Mouse (Mus musculus) liver, embryonic 15.5 days (tissue): ENCODE results near the gene Smarcc1. TPM values are rescaled to one million over a fixed set of nuclear protein-coding genes. Genes with fewer than 3 reads are reported as not detected.

Experiments
- ATAC-seq: fragments of 200-750 bp; cut with Nextera tagmentation; 2 replicates; pipeline ENCODE4 v1.8.0; 2017; ENCODE audit warnings: moderate number of reproducible peaks, mild to moderate bottlenecking, moderate library complexity; ENCODE audit not compliant: insufficient read depth
- H3K27ac ChIP-seq: fragments of 300-500 bp; sonication (generic); replicated peaks from 2 replicates; pipeline ENCODE4 v1.5.1; 2015; ENCODE audit warnings: mild to moderate bottlenecking, inconsistent platforms
- H3K27me3 ChIP-seq: fragments of 300-500 bp; sonication (generic); 2 replicates; pipeline ENCODE4 v1.6.1; 2015; ENCODE audit warnings: mild to moderate bottlenecking, inconsistent platforms
- H3K36me3 ChIP-seq: fragments of 300-500 bp; sonication (generic); replicated peaks from 2 replicates; pipeline ENCODE4 v1.6.1; 2015; ENCODE audit warnings: moderate library complexity, mild to moderate bottlenecking, inconsistent platforms
- H3K4me1 ChIP-seq: fragments of 300-500 bp; sonication (generic); replicated peaks from 2 replicates; pipeline ENCODE4 v1.6.1; 2015; ENCODE audit warnings: inconsistent platforms
- H3K4me2 ChIP-seq: fragments of 300-500 bp; sonication (generic); 2 replicates; pipeline ENCODE4 v1.6.1; 2015; ENCODE audit warnings: moderate library complexity, mild to moderate bottlenecking, inconsistent platforms
- H3K4me3 ChIP-seq: fragments of 300-500 bp; sonication (generic); replicated peaks from 2 replicates; pipeline ENCODE4 v1.5.1; 2015; ENCODE audit warnings: mild to moderate bottlenecking, inconsistent platforms
- H3K9ac ChIP-seq: fragments of 300-500 bp; sonication (generic); 2 replicates; pipeline ENCODE4 v1.6.1; 2015; ENCODE audit warnings: moderate library complexity, mild to moderate bottlenecking, inconsistent platforms
- H3K9me3 ChIP-seq: fragments of 300-500 bp; sonication (generic); replicated peaks from 2 replicates; pipeline ENCODE4 v1.6.1; 2016; ENCODE audit warnings: inconsistent platforms
- WGBS: fragments of 180-500 bp; shearing (Covaris S2); methylation state at CpG from one replicate; pipeline ENCODE4 v1.1.7; 2015; ENCODE audit warnings: mixed read lengths; ENCODE audit not compliant: insufficient replicate concordance; 5-methylcytosine and 5-hydroxymethylcytosine counted together
- polyA plus RNA-seq: library from polyadenylated mRNA; unstranded; fragments of >200 nt; fragmentation: Nextera tagmentation; extraction: Ambion mirVana; gene quantifications from 2 replicates; pipeline ENCODE4 v1.2.1, GENCODE M21; 2015

Smarcc1 gene
- polyA plus RNA-seq, 1 experiment from 2014 or later, result 30.9 TPM

DNA sequence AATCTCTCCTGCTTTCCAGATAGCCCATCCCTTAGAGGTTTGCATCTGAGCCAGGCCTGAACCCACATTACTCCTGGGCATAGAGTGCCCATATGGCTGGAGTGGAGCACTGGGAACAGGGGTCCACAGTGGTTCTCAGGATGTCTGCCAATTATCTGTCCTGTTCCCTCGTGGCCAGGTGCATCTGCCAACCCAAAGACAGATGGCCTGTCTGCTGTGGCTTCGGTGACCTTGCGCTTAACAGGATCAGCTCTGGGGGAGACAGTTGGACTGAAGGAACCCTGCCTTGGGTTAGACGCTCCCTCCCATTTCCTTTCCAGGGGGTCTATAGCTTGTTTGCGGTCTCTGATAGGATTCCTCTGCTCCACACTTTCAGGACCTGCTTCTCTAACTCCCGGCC lies 141.1 kb downstream of the Smarcc1 start:
- Histone ChIP-seq H3K4me1 (no peaks in the 10 kb centered on the region), H3K9me3 (no peaks in the 10 kb centered on the region), H3K9ac (no peak overlapping the region), H3K4me3 (no peak overlapping the region), H3K4me2 (no peak overlapping the region), H3K27me3 (no peaks in the 10 kb centered on the region), H3K36me3 (no peaks in the 10 kb centered on the region), H3K27ac (no peak overlapping the region)
- 59% methylated on average over 6 of the region's 6 CpGs for WGBS
- no peak for ATAC-seq

GRCm38 (mm10) chr9:110259118-110259517 lies 141.6 kb downstream of the Smarcc1 start:
- ATAC-seq, result no peak
- no peak overlapping the region for H3K9ac ChIP-seq
- H3K4me3 ChIP-seq, result no peak overlapping the region
- no peaks in the 10 kb centered on the region for H3K9me3 ChIP-seq
- H3K4me2 ChIP-seq, result no peak overlapping the region
- H3K27me3 ChIP-seq, result no peaks in the 10 kb centered on the region
- 54% methylated on average over 3 of the region's 3 CpGs for WGBS
- H3K27ac ChIP-seq, result no peak overlapping the region
- H3K36me3 ChIP-seq, result no peaks in the 10 kb centered on the region
- H3K4me1 ChIP-seq, result no peaks in the 10 kb centered on the region

DNA sequence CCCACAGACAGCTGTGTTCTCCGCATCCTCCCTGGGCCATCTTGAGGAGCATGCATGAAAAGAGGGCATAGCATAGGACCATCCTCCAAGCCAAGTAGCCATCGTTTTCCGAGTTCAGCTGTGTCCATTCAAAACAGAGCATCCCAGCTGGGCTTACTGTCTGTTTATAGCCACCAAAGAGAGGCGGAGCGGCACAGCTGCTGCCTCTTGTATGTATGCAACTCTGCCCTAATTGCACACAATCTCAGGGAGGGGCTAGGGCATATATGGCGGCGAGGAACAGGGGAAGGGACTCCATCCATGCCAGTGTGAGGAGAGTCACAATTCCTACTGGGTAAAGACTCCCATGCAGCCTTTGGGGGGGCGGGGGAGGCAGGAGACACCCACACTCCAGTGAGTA lies 145.7 kb downstream of the Smarcc1 start:
- WGBS, result 64% methylated on average over 8 of the region's 8 CpGs
- H3K27ac ChIP-seq, result no peak overlapping the region
- no peak overlapping the region for H3K4me2 ChIP-seq
- no peaks in the 10 kb centered on the region for H3K27me3 ChIP-seq
- H3K4me1 ChIP-seq, result no peaks in the 10 kb centered on the region
- no peak overlapping the region for H3K9ac ChIP-seq
- no peak overlapping the region for H3K4me3 ChIP-seq
- ATAC-seq, result no peak
- no peaks in the 10 kb centered on the region for H3K9me3 ChIP-seq
- no peaks in the 10 kb centered on the region for H3K36me3 ChIP-seq

GRCm38 (mm10) chr9:110264991-110265390 lies 147.5 kb downstream of the Smarcc1 start:
- WGBS, result 73% methylated on average over 9 of the region's 9 CpGs
- no peak for ATAC-seq
- Histone ChIP-seq H3K4me3 (no peak overlapping the region), H3K4me2 (no peak overlapping the region), H3K9ac (no peak overlapping the region), H3K4me1 (no peaks in the 10 kb centered on the region), H3K36me3 (no peaks in the 10 kb centered on the region), H3K27ac (no peak overlapping the region), H3K9me3 (no peaks in the 10 kb centered on the region), H3K27me3 (no peaks in the 10 kb centered on the region)

DNA sequence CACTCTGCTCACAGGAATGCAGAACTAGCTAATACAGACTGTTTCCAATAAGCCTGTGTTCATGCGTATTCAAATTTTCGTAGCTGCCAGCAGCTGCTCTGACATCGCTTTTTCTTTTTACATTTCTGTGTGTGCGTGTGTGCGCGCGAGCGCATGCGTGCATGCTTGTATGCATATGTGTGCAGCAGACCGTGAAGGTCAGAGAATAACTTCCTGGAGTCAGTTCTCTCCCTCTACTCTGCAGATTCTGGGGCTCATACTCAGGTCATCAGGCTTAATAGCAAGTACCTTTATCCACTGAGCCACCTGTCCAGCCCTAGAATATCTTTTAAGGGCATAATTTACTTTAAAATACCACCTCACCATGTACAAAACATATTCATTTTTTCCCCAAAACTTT lies 150.9 kb downstream of the Smarcc1 start:
- Histone ChIP-seq H3K4me2 (no peak overlapping the region), H3K9me3 (no peaks in the 10 kb centered on the region), H3K36me3 (no peaks in the 10 kb centered on the region), H3K27ac (no peak overlapping the region), H3K9ac (no peak overlapping the region), H3K4me3 (no peak overlapping the region), H3K4me1 (no peaks in the 10 kb centered on the region), H3K27me3 (no peaks in the 10 kb centered on the region)
- no peak for ATAC-seq
- 83% methylated on average over 10 of the region's 10 CpGs for WGBS

DNA sequence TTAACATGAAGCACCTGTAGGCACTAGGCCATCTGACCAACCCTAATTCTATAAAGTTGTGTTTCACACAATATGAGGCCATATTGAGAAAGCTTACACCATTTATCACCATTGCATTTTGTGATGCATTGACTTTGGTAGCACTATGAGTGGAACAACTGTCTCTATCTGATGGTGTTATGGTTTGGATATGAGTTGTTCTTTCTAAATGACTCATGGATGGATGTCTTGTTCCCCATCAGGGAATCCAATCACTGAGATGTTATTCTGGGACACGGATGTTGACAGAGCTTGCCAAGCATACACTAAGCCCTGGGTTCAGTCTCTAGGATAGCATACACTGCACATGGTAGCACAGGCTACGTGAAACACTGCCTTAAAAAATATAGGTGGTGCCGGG lies 154.8 kb downstream of the Smarcc1 start:
- 73% methylated on average over 3 of the region's 3 CpGs for WGBS
- H3K9me3 ChIP-seq, result no peaks in the 10 kb centered on the region
- no peak for ATAC-seq

GRCm38 (mm10) chr9:110273507-110273906 lies 156.0 kb downstream of the Smarcc1 start:
- WGBS, result 49% methylated on average over 4 of the region's 4 CpGs
- Histone ChIP-seq H3K4me2 (no peak overlapping the region), H3K9ac (no peak overlapping the region), H3K27ac (no peak overlapping the region), H3K36me3 (no peaks in the 10 kb centered on the region), H3K9me3 (no peaks in the 10 kb centered on the region), H3K4me1 (no peaks in the 10 kb centered on the region), H3K27me3 (no peaks in the 10 kb centered on the region), H3K4me3 (no peak overlapping the region)
- ATAC-seq, result no peak

More for the DNA sequence above, 154.8 kb downstream of the Smarcc1 start:
- no peak overlapping the region for H3K27ac ChIP-seq
- H3K27me3 ChIP-seq, result no peaks in the 10 kb centered on the region
- H3K4me2 ChIP-seq, result no peak overlapping the region
- no peak overlapping the region for H3K9ac ChIP-seq
- no peak overlapping the region for H3K4me3 ChIP-seq
- H3K36me3 ChIP-seq, result no peaks in the 10 kb centered on the region
- no peaks in the 10 kb centered on the region for H3K4me1 ChIP-seq

DNA sequence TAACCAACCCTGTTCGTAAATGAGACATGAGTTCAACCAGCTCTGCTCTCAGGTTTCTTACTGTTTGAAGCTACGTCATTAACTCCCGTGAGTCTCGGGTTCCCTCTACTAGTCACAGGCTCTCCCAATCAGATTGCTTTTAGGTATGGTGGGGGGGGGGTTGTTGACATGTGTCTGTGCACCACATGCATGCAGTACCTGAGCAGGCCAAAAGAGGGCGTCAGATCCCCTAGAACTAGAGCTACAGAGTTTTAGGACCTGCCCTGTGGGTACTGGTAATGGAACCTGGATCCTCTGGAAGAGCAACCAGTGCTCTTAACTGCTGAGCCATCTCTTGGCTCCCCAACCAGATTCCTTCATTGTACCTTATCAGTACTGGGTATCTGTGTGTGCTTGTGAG lies 158.4 kb downstream of the Smarcc1 start:
- Histone ChIP-seq H3K4me1 (no peaks in the 10 kb centered on the region), H3K4me2 (no peak overlapping the region), H3K27me3 (no peaks in the 10 kb centered on the region), H3K9ac (no peak overlapping the region), H3K27ac (no peak overlapping the region), H3K4me3 (no peak overlapping the region), H3K9me3 (no peaks in the 10 kb centered on the region), H3K36me3 (no peaks in the 10 kb centered on the region)
- ATAC-seq, result no peak
- WGBS, result 63% methylated on average over 5 of the region's 5 CpGs

GRCm38 (mm10) chr9:110277431-110277881 lies 159.9 kb downstream of the Smarcc1 start:
- no peak overlapping the region for H3K9ac ChIP-seq
- H3K4me1 ChIP-seq, result no peaks in the 10 kb centered on the region
- ATAC-seq, result no peak
- H3K4me2 ChIP-seq, result no peak overlapping the region
- no peaks in the 10 kb centered on the region for H3K9me3 ChIP-seq
- no peak overlapping the region for H3K27ac ChIP-seq
- WGBS, result 45% methylated on average over 8 of the region's 8 CpGs
- H3K4me3 ChIP-seq, result no peak overlapping the region
- no peaks in the 10 kb centered on the region for H3K27me3 ChIP-seq
- no peaks in the 10 kb centered on the region for H3K36me3 ChIP-seq

- Histone ChIP-seq H3K27me3 (no peaks in the 10 kb centered on the region), H3K4me1 (no peaks in the 10 kb centered on the region), H3K9ac (no peak overlapping the region), H3K4me3 (no peak overlapping the region), H3K27ac (no peak overlapping the region), H3K9me3 (no peaks in the 10 kb centered on the region), H3K36me3 (no peaks in the 10 kb centered on the region), H3K4me2 (no peak overlapping the region)
- WGBS, result 70% methylated on average over 10 of the region's 10 CpGs
- ATAC-seq, result no peak
Measured at GRCm38 (mm10) chr9:110284075-110284697, 166.7 kb downstream of the Smarcc1 start.

DNA sequence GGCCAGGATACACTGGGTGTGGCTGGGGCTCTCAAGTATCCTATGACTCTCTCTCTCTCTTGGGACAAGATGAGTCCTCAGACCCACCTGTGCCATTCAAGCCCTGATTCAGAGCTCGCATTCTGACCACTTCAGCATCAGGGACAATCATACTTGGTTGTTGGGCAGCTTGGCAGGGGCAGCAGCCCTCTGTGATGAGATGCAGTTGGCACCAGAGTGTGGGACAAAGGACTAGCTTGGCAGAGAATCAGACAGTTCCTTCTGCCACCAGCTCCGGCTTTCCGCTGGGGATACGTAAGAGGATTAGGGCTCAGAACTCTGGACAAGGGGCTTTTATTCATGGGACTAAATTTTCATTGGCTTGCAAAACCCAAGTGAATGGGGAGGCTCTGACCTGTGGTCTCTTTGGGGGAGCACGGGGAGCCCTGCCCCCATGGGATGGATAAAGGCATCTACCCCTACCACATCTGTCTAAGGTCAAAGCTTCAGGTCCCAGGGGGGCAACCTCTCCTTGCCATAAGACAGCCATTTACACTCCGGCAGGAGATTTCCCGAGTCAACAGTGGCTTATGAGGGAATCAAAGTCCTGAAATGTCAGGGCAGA lies 169.9 kb downstream of the Smarcc1 start:
- no peak for ATAC-seq
- Histone ChIP-seq H3K27ac (no peak overlapping the region), H3K9me3 (no peaks in the 10 kb centered on the region), H3K4me2 (no peak overlapping the region), H3K27me3 (no peaks in the 10 kb centered on the region), H3K36me3 (no peaks in the 10 kb centered on the region), H3K4me1 (no peaks in the 10 kb centered on the region), H3K9ac (no peak overlapping the region), H3K4me3 (no peak overlapping the region)
- WGBS, result 68% methylated on average over 7 of the region's 7 CpGs
